9 mouse cellular contexts compared by ENCODE assay signal in the genomic region with DNA sequence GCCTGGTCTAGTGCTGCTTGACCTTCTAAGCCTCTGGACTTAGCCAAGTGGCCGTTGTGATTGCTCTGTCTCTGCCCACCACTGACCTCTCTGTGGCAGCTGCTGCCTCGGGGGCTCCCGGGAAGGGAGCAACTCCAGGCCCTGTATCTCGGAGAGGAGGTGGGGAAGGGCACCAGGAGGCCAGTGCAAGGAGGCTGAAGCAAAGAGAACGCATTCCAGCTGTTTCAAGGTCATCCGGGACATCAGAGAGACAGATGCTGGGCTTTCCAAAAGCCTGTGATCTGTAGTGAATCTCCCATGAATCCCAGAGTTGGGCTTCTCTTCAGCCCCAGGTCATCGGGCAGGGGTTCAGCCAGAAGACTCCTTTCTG. TPM values are rescaled to one million over a fixed set of nuclear protein-coding genes. Genes with fewer than 3 reads are reported as not detected.
DNase-seq lines count a peak whose midpoint lies in the region; ATAC-seq lines count a peak whose summit lies in the region.
"Had no signal": no experiment of that assay in that cellular context is flagged by ENCODE, and none has a peak within 500 bp of the region (broad histone marks: within the 10 kb centered on the region; RNA-seq: fewer than 3 reads in every experiment).

No protein-coding gene starts in this region.

- H3K9me3 ChIP-seq in forebrain, embryonic 15.5 days = no peaks in the 10 kb centered on the region
- no peaks in the 10 kb centered on the region for H3K9me3 ChIP-seq in forebrain, embryonic 11.5 days (ENCODE audit: control insufficient read depth, low read length)
- no peaks in the 10 kb centered on the region for H3K9me3 ChIP-seq in hindbrain, embryonic 12.5 days (replicated peaks)

- H3K4me3 ChIP-seq in forebrain, embryonic 15.5 days = no peak overlapping the region
- no peak overlapping the region for H3K4me3 ChIP-seq in forebrain, embryonic 11.5 days (ENCODE audit: low read depth, low read length)
- H3K4me3 ChIP-seq in hindbrain, embryonic 12.5 days = no peak overlapping the region

- peak overlapping the region; percentile 3; the same call in 1 of the 2 replicates for H3K27ac ChIP-seq in forebrain, embryonic 15.5 days (replicated peaks)
- no peak overlapping the region; the same call in 1 of the 2 replicates for H3K27ac ChIP-seq in forebrain, embryonic 11.5 days (ENCODE audit: low read depth, low read length)
- H3K27ac ChIP-seq in hindbrain, embryonic 12.5 days = peak overlapping the region; percentile 62; the same call in 1 of the 2 replicates

- no peaks in the 10 kb centered on the region for H3K27me3 ChIP-seq in forebrain, embryonic 15.5 days
- H3K27me3 ChIP-seq in forebrain, embryonic 11.5 days (ENCODE audit: control insufficient read depth, insufficient read depth, low read length) = no peaks in the 10 kb centered on the region
- no peaks in the 10 kb centered on the region for H3K27me3 ChIP-seq in hindbrain, embryonic 12.5 days

- 52% methylated on average over 7 of the region's 7 CpGs for WGBS in forebrain, embryonic 15.5 days
- 31% methylated on average over 7 of the region's 7 CpGs for WGBS in forebrain, embryonic 11.5 days
- WGBS in hindbrain, embryonic 12.5 days = 21% methylated on average over 7 of the region's 7 CpGs

- no peak overlapping the region for H3K4me2 ChIP-seq in forebrain, embryonic 15.5 days (replicated peaks)
- no peak overlapping the region for H3K4me2 ChIP-seq in forebrain, embryonic 11.5 days (ENCODE audit: low read depth, low read length, severe bottlenecking)
- H3K4me2 ChIP-seq in hindbrain, embryonic 12.5 days (replicated peaks) = no peak overlapping the region

- H3K9ac ChIP-seq in forebrain, embryonic 15.5 days (replicated peaks) = no peak overlapping the region
- no peak overlapping the region for H3K9ac ChIP-seq in forebrain, embryonic 11.5 days (ENCODE audit: low read length)
- H3K9ac ChIP-seq in hindbrain, embryonic 12.5 days = no peak overlapping the region

- no peak for DNase-seq in forebrain, embryonic 11.5 days (ENCODE audit: low spot score)
- DNase-seq in 3134 (ENCODE audit: extremely low read depth, insufficient read length, low spot score) = peak; percentile 26
- DNase-seq in lung, postnatal 36 days = peak; percentile 25
- DNase-seq in layer of hippocampus, postnatal 36 days = no peak
- no peak for DNase-seq in adrenal gland, adult 8-10 months

- no peak for ATAC-seq in forebrain, embryonic 15.5 days (replicated peaks)
- ATAC-seq in forebrain, embryonic 11.5 days (replicated peaks; ENCODE audit: low FRiP score) = no peak
- ATAC-seq in hindbrain, embryonic 12.5 days (ENCODE audit: low FRiP score) = no peak
- ATAC-seq in megakaryocyte-erythroid progenitor cell, adult 5-6 weeks (replicated peaks; ENCODE audit: low FRiP score, low TSS enrichment, poor library complexity, severe bottlenecking) = no peak

- 0 out of 2 replicates have a peak, but pooled peaks cover 10% of the 10 kb centered on the region for H3K4me1 ChIP-seq in forebrain, embryonic 15.5 days
- peaks cover 6% of the 10 kb centered on the region; the same call in 1 of the 2 replicates for H3K4me1 ChIP-seq in forebrain, embryonic 11.5 days (replicated peaks; ENCODE audit: control insufficient read depth, insufficient read depth, low read length)
- H3K4me1 ChIP-seq in hindbrain, embryonic 12.5 days = peaks cover 21% of the 10 kb centered on the region

- no peaks in the 10 kb centered on the region for H3K36me3 ChIP-seq in forebrain, embryonic 15.5 days
- no peaks in the 10 kb centered on the region for H3K36me3 ChIP-seq in forebrain, embryonic 11.5 days (ENCODE audit: control insufficient read depth, insufficient read depth, low read length)
- H3K36me3 ChIP-seq in hindbrain, embryonic 12.5 days = no peaks in the 10 kb centered on the region

RNA-seq across cellular contexts. Expression of gene Zfp366, which starts 54.5 kb away (rescaled TPM):
- polyA plus RNA-seq in forebrain, embryonic 15.5 days (2015; fragmentation: Nextera tagmentation; extraction: Ambion mirVana) = 0.36 and 0.45 TPM in 2 replicates
- 0.72 and 0.73 TPM in 2 replicates for polyA plus RNA-seq in forebrain, embryonic 11.5 days (2014; fragmentation: Nextera tagmentation; extraction: Ambion mirVana)
- polyA plus RNA-seq in hindbrain, embryonic 12.5 days (2016; fragmentation: Nextera tagmentation; extraction: Ambion mirVana) = 0.37 and 0.63 TPM in 2 replicates
- total RNA-seq in megakaryocyte-erythroid progenitor cell, adult 5-6 weeks (2014; fragmentation: Nextera tagmentation) = not detected in 2 replicates
- total RNA-seq in megakaryocyte-erythroid progenitor cell, adult 5-6 weeks (2017) = 0.47 TPM in 1 of 2 replicates, not detected in the other
- total RNA-seq in layer of hippocampus, postnatal 36 days (2021) = 1 to 10 TPM; 4.1 to 4.7 TPM
- 1 to 10 TPM; 3.6 to 6.7 (median 5.0) TPM for total RNA-seq in adrenal gland, adult 8-10 months (2022)
- total RNA-seq: CH12.LX had no signal

Comparison
In these comparisons a context has a peak if more than half of its experiments do, and no peak if none do; other contexts are left out.
1. DNase-seq: peak in 3134 (single experiment) and lung, postnatal 36 days (single experiment); none in forebrain, embryonic 11.5 days (single experiment), layer of hippocampus, postnatal 36 days (0 of 2) and adrenal gland, adult 8-10 months (single experiment).